Mouse (Mus musculus): ENCODE data around the gene Sipa1l2. TPM values are rescaled to one million over a fixed set of nuclear protein-coding genes. Genes with fewer than 3 reads are reported as not detected.

The Sipa1l2 gene
- polyA plus RNA-seq, 1 experiment from 2014 or later, result 25.9 TPM

- H3K27me3 ChIP-seq (replicated peaks), result peaks cover 4% of the 10 kb centered on the region; the same call in 1 of the 2 replicates
- WGBS, result 70% methylated on average over 7 of the region's 7 CpGs
- H3K9me3 ChIP-seq, result no peaks in the 10 kb centered on the region
- H3K9ac ChIP-seq, result no peak overlapping the region
- peaks cover 21% of the 10 kb centered on the region for H3K36me3 ChIP-seq
- ATAC-seq (ENCODE audit: low FRiP score, low read depth), result no peak
- no peak overlapping the region for H3K4me3 ChIP-seq
- H3K27ac ChIP-seq, result no peak overlapping the region
- peaks cover 32% of the 10 kb centered on the region for H3K4me1 ChIP-seq
- no peak overlapping the region for H3K4me2 ChIP-seq (replicated peaks)
Observed at GRCm38 (mm10) chr8:125462901-125463300, 106.7 kb downstream of the Sipa1l2 start.

GRCm38 (mm10) chr8:125461504-125461903 is 108.1 kb downstream of the Sipa1l2 start:
- Histone ChIP-seq H3K4me3 (no peak overlapping the region), H3K27me3 (replicated peaks) (peaks cover 4% of the 10 kb centered on the region; the same call in 1 of the 2 replicates), H3K9me3 (no peaks in the 10 kb centered on the region), H3K4me1 (peaks cover 32% of the 10 kb centered on the region), H3K9ac (no peak overlapping the region), H3K27ac (no peak overlapping the region), H3K36me3 (peaks cover 11% of the 10 kb centered on the region; the same call in 1 of the 2 replicates), H3K4me2 (replicated peaks) (no peak overlapping the region)
- ATAC-seq (ENCODE audit: low FRiP score, low read depth), result no peak
- 71% methylated on average over 1 of the region's 1 CpGs for WGBS

GRCm38 (mm10) chr8:125460602-125461001 is 109.0 kb downstream of the Sipa1l2 start:
- Histone ChIP-seq H3K4me2 (replicated peaks) (no peak overlapping the region), H3K4me1 (peaks cover 25% of the 10 kb centered on the region), H3K9ac (no peak overlapping the region), H3K36me3 (peaks cover 9% of the 10 kb centered on the region; the same call in 1 of the 2 replicates), H3K27ac (no peak overlapping the region; the same call in 1 of the 2 replicates), H3K27me3 (replicated peaks) (peaks cover 4% of the 10 kb centered on the region; the same call in 1 of the 2 replicates), H3K9me3 (no peaks in the 10 kb centered on the region), H3K4me3 (no peak overlapping the region)
- 14% methylated on average over 6 of the region's 6 CpGs for WGBS
- no peak for ATAC-seq (ENCODE audit: low FRiP score, low read depth)

GRCm38 (mm10) chr8:125449048-125449447 is 120.6 kb downstream of the Sipa1l2 start:
- no peak for ATAC-seq (ENCODE audit: low FRiP score, low read depth)

GRCm38 (mm10) chr8:125447543-125447942 is 122.1 kb downstream of the Sipa1l2 start:
- WGBS, result 93% methylated on average over 14 of the region's 14 CpGs
- H3K4me2 ChIP-seq (replicated peaks), result no peak overlapping the region
- H3K27me3 ChIP-seq (replicated peaks), result no peaks in the 10 kb centered on the region
- H3K4me3 ChIP-seq, result no peak overlapping the region
- H3K9me3 ChIP-seq, result no peaks in the 10 kb centered on the region
- no peak overlapping the region for H3K9ac ChIP-seq
- peaks cover 55% of the 10 kb centered on the region for H3K36me3 ChIP-seq
- no peaks in the 10 kb centered on the region for H3K4me1 ChIP-seq
- ATAC-seq (ENCODE audit: low FRiP score, low read depth), result no peak
- no peak overlapping the region for H3K27ac ChIP-seq

More at GRCm38 (mm10) chr8:125449048-125449447, 120.6 kb downstream of the Sipa1l2 start:
- no peak overlapping the region for H3K4me2 ChIP-seq (replicated peaks)
- H3K4me3 ChIP-seq, result no peak overlapping the region
- peaks cover 48% of the 10 kb centered on the region for H3K36me3 ChIP-seq
- 62% methylated on average over 6 of the region's 6 CpGs for WGBS
- H3K9ac ChIP-seq, result no peak overlapping the region
- H3K4me1 ChIP-seq, result no peaks in the 10 kb centered on the region
- no peak overlapping the region for H3K27ac ChIP-seq
- H3K27me3 ChIP-seq (replicated peaks), result no peaks in the 10 kb centered on the region
- H3K9me3 ChIP-seq, result no peaks in the 10 kb centered on the region

- no peak overlapping the region for H3K9ac ChIP-seq
- WGBS, result 82% methylated on average over 4 of the region's 4 CpGs
- ATAC-seq (ENCODE audit: low FRiP score, low read depth), result no peak
- H3K27ac ChIP-seq, result no peak overlapping the region
- H3K36me3 ChIP-seq, result peaks cover 56% of the 10 kb centered on the region
- no peaks in the 10 kb centered on the region for H3K4me1 ChIP-seq
- no peaks in the 10 kb centered on the region for H3K9me3 ChIP-seq
- H3K27me3 ChIP-seq (replicated peaks), result no peaks in the 10 kb centered on the region
- H3K4me2 ChIP-seq (replicated peaks), result no peak overlapping the region
- H3K4me3 ChIP-seq, result no peak overlapping the region
Observed at GRCm38 (mm10) chr8:125446236-125446635, 123.4 kb downstream of the Sipa1l2 start.

- Histone ChIP-seq H3K4me1 (no peaks in the 10 kb centered on the region), H3K27ac (no peak overlapping the region), H3K4me3 (no peak overlapping the region), H3K36me3 (peaks cover 58% of the 10 kb centered on the region), H3K9me3 (no peaks in the 10 kb centered on the region), H3K27me3 (replicated peaks) (no peaks in the 10 kb centered on the region), H3K9ac (no peak overlapping the region), H3K4me2 (replicated peaks) (no peak overlapping the region)
- ATAC-seq (ENCODE audit: low FRiP score, low read depth), result no peak
- WGBS, result 89% methylated on average over 3 of the region's 3 CpGs
Observed at GRCm38 (mm10) chr8:125445225-125445609, 124.4 kb downstream of the Sipa1l2 start.

- H3K4me3 ChIP-seq, result no peak overlapping the region
- H3K9me3 ChIP-seq, result no peaks in the 10 kb centered on the region
- ATAC-seq (ENCODE audit: low FRiP score, low read depth), result no peak
- H3K36me3 ChIP-seq, result peaks cover 57% of the 10 kb centered on the region
- H3K4me1 ChIP-seq, result no peaks in the 10 kb centered on the region
- no peak overlapping the region for H3K4me2 ChIP-seq (replicated peaks)
- no peaks in the 10 kb centered on the region for H3K27me3 ChIP-seq (replicated peaks)
- H3K9ac ChIP-seq, result no peak overlapping the region
- no peak overlapping the region for H3K27ac ChIP-seq
- 89% methylated on average over 16 of the region's 16 CpGs for WGBS
Observed at GRCm38 (mm10) chr8:125444457-125445224, 125.0 kb downstream of the Sipa1l2 start.

- H3K27me3 ChIP-seq (replicated peaks), result 0 out of 2 replicates have a peak, but pooled peaks cover 5% of the 10 kb centered on the region
- H3K4me1 ChIP-seq, result 0 out of 2 replicates have a peak, but pooled peaks cover 5% of the 10 kb centered on the region
- no peak overlapping the region for H3K4me3 ChIP-seq
- 77% methylated on average over 7 of the region's 7 CpGs for WGBS
- H3K4me2 ChIP-seq (replicated peaks), result no peak overlapping the region
- no peak for ATAC-seq (ENCODE audit: low FRiP score, low read depth)
- no peak overlapping the region for H3K27ac ChIP-seq
- H3K36me3 ChIP-seq, result peaks cover 42% of the 10 kb centered on the region
- H3K9me3 ChIP-seq, result no peaks in the 10 kb centered on the region
- no peak overlapping the region for H3K9ac ChIP-seq
Observed at GRCm38 (mm10) chr8:125435320-125436100, 134.1 kb downstream of the Sipa1l2 start.

- Histone ChIP-seq H3K9me3 (no peaks in the 10 kb centered on the region), H3K36me3 (peaks cover 37% of the 10 kb centered on the region)
- WGBS, result 70% methylated on average over 8 of the region's 8 CpGs
Observed at GRCm38 (mm10) chr8:125434151-125434550, 135.5 kb downstream of the Sipa1l2 start.

GRCm38 (mm10) chr8:125431321-125431720 is 138.3 kb downstream of the Sipa1l2 start:
- Histone ChIP-seq H3K4me3 (no peak overlapping the region), H3K27me3 (replicated peaks) (0 out of 2 replicates have a peak, but pooled peaks cover 5% of the 10 kb centered on the region), H3K27ac (no peak overlapping the region), H3K4me1 (peaks cover 21% of the 10 kb centered on the region), H3K9ac (no peak overlapping the region), H3K9me3 (no peaks in the 10 kb centered on the region), H3K36me3 (peaks cover 23% of the 10 kb centered on the region), H3K4me2 (replicated peaks) (no peak overlapping the region)
- ATAC-seq (ENCODE audit: low FRiP score, low read depth), result no peak
- 62% methylated on average over 3 of the region's 3 CpGs for WGBS

More at GRCm38 (mm10) chr8:125434151-125434550, 135.5 kb downstream of the Sipa1l2 start:
- Histone ChIP-seq H3K27ac (no peak overlapping the region), H3K4me3 (no peak overlapping the region), H3K27me3 (replicated peaks) (0 out of 2 replicates have a peak, but pooled peaks cover 5% of the 10 kb centered on the region), H3K4me2 (replicated peaks) (no peak overlapping the region), H3K4me1 (peaks cover 10% of the 10 kb centered on the region; the same call in 1 of the 2 replicates), H3K9ac (no peak overlapping the region)
- no peak for ATAC-seq (ENCODE audit: low FRiP score, low read depth)

GRCm38 (mm10) chr8:125430796-125431195 is 138.8 kb downstream of the Sipa1l2 start:
- no peak overlapping the region for H3K4me3 ChIP-seq
- no peak overlapping the region for H3K27ac ChIP-seq
- no peak overlapping the region for H3K9ac ChIP-seq
- H3K27me3 ChIP-seq (replicated peaks), result 0 out of 2 replicates have a peak, but pooled peaks cover 5% of the 10 kb centered on the region
- 94% methylated on average over 5 of the region's 5 CpGs for WGBS
- H3K4me1 ChIP-seq, result peaks cover 21% of the 10 kb centered on the region
- peaks cover 23% of the 10 kb centered on the region for H3K36me3 ChIP-seq
- no peak for ATAC-seq (ENCODE audit: low FRiP score, low read depth)
- no peak overlapping the region for H3K4me2 ChIP-seq (replicated peaks)
- no peaks in the 10 kb centered on the region for H3K9me3 ChIP-seq

All from neural tube, embryonic 12.5 days (tissue).